Mouse (Mus musculus): ENCODE data around the gene Prex1. TPM values are rescaled to one million over a fixed set of nuclear protein-coding genes. Genes with fewer than 3 reads are reported as not detected.

The Prex1 gene
- total and polyA plus RNA-seq, 3 experiments = 5.5 to 19.5 (median 18.5) TPM

DNA sequence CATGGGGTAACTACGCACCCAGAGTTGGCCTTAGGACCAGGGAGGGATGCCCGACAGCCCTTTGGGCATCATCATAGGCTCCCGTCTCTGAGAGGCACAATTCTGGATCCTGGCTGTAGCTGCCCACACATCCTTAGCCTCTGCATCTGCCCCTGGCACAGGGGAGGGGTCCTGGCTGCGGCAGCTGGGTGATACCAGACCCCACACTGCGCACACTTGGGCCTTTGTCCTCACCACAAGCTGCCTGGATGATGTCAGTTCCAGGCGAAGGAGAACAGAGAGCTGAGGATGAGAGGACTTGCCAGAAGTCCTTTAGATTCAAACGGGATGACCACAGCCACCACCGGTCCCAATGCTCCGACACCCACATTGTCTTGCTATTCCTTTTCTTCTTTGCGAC, 78.1 kb downstream of the Prex1 start:
- H3K27me3 ChIP-seq (replicated peaks) = no peaks in the 10 kb centered on the region
- no peak for TF ChIP-seq ZKSCAN1 (IDR thresholded peaks at IDR 0.05; ENCODE audit: borderline replicate concordance, low read depth, low read length)
- TF ChIP-seq TCF12 (IDR thresholded peaks at IDR 0.05; ENCODE audit: low read depth, low read length) = no peak
- TF ChIP-seq MAFK (IDR thresholded peaks at IDR 0.05; ENCODE audit: insufficient replicate concordance, low read length) = no peak
- no peak for TF ChIP-seq UBTF (IDR thresholded peaks at IDR 0.05; ENCODE audit: low read depth, low read length)
- TF ChIP-seq RAD21 (IDR thresholded peaks at IDR 0.05; ENCODE audit: low read depth, low read length) = no peak
- no peak for TF ChIP-seq MXI1 (IDR thresholded peaks at IDR 0.05; ENCODE audit: low read depth, low read length)
- no peak for TF ChIP-seq MEF2A (IDR thresholded peaks at IDR 0.05; ENCODE audit: borderline replicate concordance, low read depth, low read length)
- TF ChIP-seq ZMIZ1 (IDR thresholded peaks at IDR 0.05; ENCODE audit: low read depth, low read length) = no peak
- TF ChIP-seq CHD2 (IDR thresholded peaks at IDR 0.05; ENCODE audit: low read length) = no peak
- no peak for TF ChIP-seq JUN (IDR thresholded peaks at IDR 0.05; ENCODE audit: insufficient read depth, low read depth, low read length)
- TF ChIP-seq HCFC1 (IDR thresholded peaks at IDR 0.05; ENCODE audit: low read depth, low read length) = no peak
- TF ChIP-seq BHLHE40 (IDR thresholded peaks at IDR 0.05; ENCODE audit: low read depth, low read length) = no peak
- no peak for TF ChIP-seq MYC (IDR thresholded peaks at IDR 0.05; ENCODE audit: low read depth, low read length)
- TF ChIP-seq NELFE (IDR thresholded peaks at IDR 0.05; ENCODE audit: low read depth, low read length) = no peak
- no peak for TF ChIP-seq POLR2A (IDR thresholded peaks at IDR 0.05; ENCODE audit: low read depth, low read length)
- TF ChIP-seq USF2 (conservative IDR thresholded peaks at IDR 0.05; ENCODE audit: low read depth, low read length) = no peak
- TF ChIP-seq E2F4 (IDR thresholded peaks at IDR 0.05; ENCODE audit: insufficient replicate concordance, low read depth, low read length) = no peak
- no peak for TF ChIP-seq IRF4 (IDR thresholded peaks at IDR 0.05; ENCODE audit: low read depth, low read length)
- H3K9me3 ChIP-seq (replicated peaks; ENCODE audit: low read length) = peaks cover 6% of the 10 kb centered on the region
- DNase-seq (ENCODE audit: extremely low read depth) = no peak
- no peak overlapping the region for H3K4me2 ChIP-seq (ENCODE audit: insufficient read depth, low read depth, poor library complexity, severe bottlenecking)
- peaks cover 5 to 34% of the 10 kb centered on the region in 2 experiments for H3K4me1 ChIP-seq (ENCODE audit: control insufficient read depth in 1 of 2, insufficient read depth in 2 of 2)
- H3K9ac ChIP-seq (ENCODE audit: insufficient read depth, low read depth) = no peak overlapping the region
- H3K27ac ChIP-seq (ENCODE audit: insufficient read depth, low read depth) = no peak overlapping the region
- in situ Hi-C loops (cut with MboI; ENCODE audit: low pct_ligation_motif_present, low pct_unique_long_range_greater_than_20kb, low sequenced_read_pairs) = no loop called here
- dilution Hi-C loops (cut with MboI; ENCODE audit: extremely low pct_ligation_motif_present, extremely low pct_unique_long_range_greater_than_20kb, low sequenced_read_pairs) = no loop called here
- no peak overlapping the region for H3K4me3 ChIP-seq (replicated peaks in 1 of 3; ENCODE audit: low read depth in 2 of 3, low read length in 2 of 3, poor library complexity in 1 of 3)
- no peaks in the 10 kb centered on the region for H3K79me2 ChIP-seq (replicated peaks; ENCODE audit: control insufficient read depth, extremely low read depth, insufficient read depth, poor library complexity, severe bottlenecking)
- H3K36me3 ChIP-seq (replicated peaks in 1 of 2; ENCODE audit: control insufficient read depth in 1 of 2, insufficient read depth in 1 of 2, low read length in 1 of 2) = peaks cover 20 to 89% of the 10 kb centered on the region in 2 experiments

GRCm38 (mm10) chr2:166632571-166633361, 80.9 kb downstream of the Prex1 start:
- no peak for TF ChIP-seq ZNF384 (IDR thresholded peaks at IDR 0.05; ENCODE audit: low read depth, low read length)
- TF ChIP-seq SIN3A (IDR thresholded peaks at IDR 0.05; ENCODE audit: low read length) = no peak
- TF ChIP-seq MAX (IDR thresholded peaks at IDR 0.05; ENCODE audit: low read length) = no peak
- TF ChIP-seq MYC (IDR thresholded peaks at IDR 0.05; ENCODE audit: low read depth, low read length) = no peak
- TF ChIP-seq NRF1 (IDR thresholded peaks at IDR 0.05; ENCODE audit: low read depth, low read length) = no peak
- TF ChIP-seq USF1 (IDR thresholded peaks at IDR 0.05; ENCODE audit: low read depth, low read length) = no peak
- TF ChIP-seq PAX5 (IDR thresholded peaks at IDR 0.05; ENCODE audit: low read length) = no peak
- no peak for TF ChIP-seq GABPA (IDR thresholded peaks at IDR 0.05; ENCODE audit: insufficient replicate concordance, low read depth, low read length)
- no peak for TF ChIP-seq BHLHE40 (IDR thresholded peaks at IDR 0.05; ENCODE audit: low read depth, low read length)
- no peak for TF ChIP-seq RAD21 (IDR thresholded peaks at IDR 0.05; ENCODE audit: low read depth, low read length)
- no peak for TF ChIP-seq RCOR1 (conservative IDR thresholded peaks at IDR 0.05; ENCODE audit: low read depth, low read length)
- no peak for TF ChIP-seq NELFE (IDR thresholded peaks at IDR 0.05; ENCODE audit: low read depth, low read length)
- no peak for TF ChIP-seq UBTF (IDR thresholded peaks at IDR 0.05; ENCODE audit: low read depth, low read length)
- TF ChIP-seq CHD1 (IDR thresholded peaks at IDR 0.05; ENCODE audit: low read depth, low read length) = no peak
- no peak for TF ChIP-seq EP300 (IDR thresholded peaks at IDR 0.05; ENCODE audit: low read length)
- no peak for TF ChIP-seq JUN (IDR thresholded peaks at IDR 0.05; ENCODE audit: insufficient read depth, low read depth, low read length)
- TF ChIP-seq MXI1 (IDR thresholded peaks at IDR 0.05; ENCODE audit: low read depth, low read length) = no peak
- H3K36me3 ChIP-seq (replicated peaks in 1 of 2; ENCODE audit: control insufficient read depth in 1 of 2, insufficient read depth in 1 of 2, low read length in 1 of 2) = peaks cover 14 to 73% of the 10 kb centered on the region in 2 experiments
- no peak overlapping the region for H3K27ac ChIP-seq (ENCODE audit: insufficient read depth, low read depth)
- H3K79me2 ChIP-seq (replicated peaks; ENCODE audit: control insufficient read depth, extremely low read depth, insufficient read depth, poor library complexity, severe bottlenecking) = no peaks in the 10 kb centered on the region
- in situ Hi-C loops (cut with MboI; ENCODE audit: low pct_ligation_motif_present, low pct_unique_long_range_greater_than_20kb, low sequenced_read_pairs) = no loop called here
- H3K4me2 ChIP-seq (ENCODE audit: insufficient read depth, low read depth, poor library complexity, severe bottlenecking) = no peak overlapping the region
- no peak overlapping the region for H3K4me3 ChIP-seq (replicated peaks in 1 of 3; ENCODE audit: low read depth in 2 of 3, low read length in 2 of 3, poor library complexity in 1 of 3)
- no peak overlapping the region for H3K9ac ChIP-seq (ENCODE audit: insufficient read depth, low read depth)
- dilution Hi-C loops (cut with MboI; ENCODE audit: extremely low pct_ligation_motif_present, extremely low pct_unique_long_range_greater_than_20kb, low sequenced_read_pairs) = no loop called here
- no peak for DNase-seq (ENCODE audit: extremely low read depth)
- no peaks in the 10 kb centered on the region for H3K27me3 ChIP-seq (replicated peaks)
- H3K9me3 ChIP-seq (replicated peaks; ENCODE audit: low read length) = peaks cover 10% of the 10 kb centered on the region
- H3K4me1 ChIP-seq (ENCODE audit: control insufficient read depth in 1 of 2, insufficient read depth in 2 of 2) = peaks cover 22 to 50% of the 10 kb centered on the region in 2 experiments
